Mouse (Mus musculus): ENCODE measurements around the gene Psmc5.
A peak's percentile ranks its signal among the peaks of the same experiment; 100 is the strongest.

Gene Psmc5

DNA sequence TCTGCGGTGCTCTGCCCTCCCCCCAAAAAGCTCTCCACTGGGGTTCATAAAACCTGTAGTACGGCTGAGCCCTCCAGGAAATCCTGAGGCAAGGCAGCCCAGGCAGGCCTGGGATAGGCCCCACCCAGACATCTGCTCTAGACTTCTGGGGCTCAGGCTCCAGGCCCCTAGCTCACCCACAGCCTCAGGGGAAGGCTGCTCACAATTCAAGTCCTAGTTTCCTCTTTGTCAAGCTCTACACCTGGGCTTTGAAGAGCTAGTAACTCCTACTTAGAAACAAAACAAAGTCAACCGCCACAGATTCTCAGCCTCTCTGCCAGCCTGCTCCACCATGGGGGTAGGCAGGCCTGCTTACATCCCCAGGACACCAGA, 13.1 kb downstream of the Psmc5 start:
- DNase-seq, result peak; percentile 28 to 51

DNA sequence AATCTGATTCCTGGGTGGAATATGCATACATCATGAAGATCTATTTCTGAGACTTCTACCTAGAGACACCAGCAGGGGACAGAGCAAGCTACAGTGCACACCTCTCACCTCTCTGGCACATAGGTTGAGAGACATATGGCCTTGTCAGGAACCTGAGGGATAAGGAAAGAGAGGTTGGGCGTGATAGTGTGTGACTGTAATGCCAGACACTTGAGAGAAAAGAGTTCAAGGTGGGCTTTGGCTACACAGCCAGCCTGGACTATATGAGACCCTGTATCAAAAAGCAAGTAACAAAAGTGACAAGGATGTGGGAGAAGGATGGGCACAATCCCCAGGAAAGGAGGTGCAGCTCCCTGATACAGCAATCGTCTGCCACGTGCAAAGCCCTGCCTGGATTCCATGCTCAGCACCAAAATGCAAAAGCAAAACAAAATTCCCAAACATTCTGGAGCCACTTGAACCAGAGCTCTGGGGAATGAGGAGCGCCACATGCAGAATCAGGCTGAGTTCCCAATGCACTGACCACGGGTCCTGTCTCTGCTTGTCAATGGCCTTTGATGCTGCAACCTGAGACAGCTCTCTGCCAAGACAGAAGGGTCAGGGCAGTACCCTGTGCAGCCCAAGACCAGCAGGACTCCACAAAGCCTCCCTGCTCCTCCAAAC, 15.3 kb downstream of the Psmc5 start:
- peak in 1 of 2 experiments; percentile 49 for DNase-seq

DNA sequence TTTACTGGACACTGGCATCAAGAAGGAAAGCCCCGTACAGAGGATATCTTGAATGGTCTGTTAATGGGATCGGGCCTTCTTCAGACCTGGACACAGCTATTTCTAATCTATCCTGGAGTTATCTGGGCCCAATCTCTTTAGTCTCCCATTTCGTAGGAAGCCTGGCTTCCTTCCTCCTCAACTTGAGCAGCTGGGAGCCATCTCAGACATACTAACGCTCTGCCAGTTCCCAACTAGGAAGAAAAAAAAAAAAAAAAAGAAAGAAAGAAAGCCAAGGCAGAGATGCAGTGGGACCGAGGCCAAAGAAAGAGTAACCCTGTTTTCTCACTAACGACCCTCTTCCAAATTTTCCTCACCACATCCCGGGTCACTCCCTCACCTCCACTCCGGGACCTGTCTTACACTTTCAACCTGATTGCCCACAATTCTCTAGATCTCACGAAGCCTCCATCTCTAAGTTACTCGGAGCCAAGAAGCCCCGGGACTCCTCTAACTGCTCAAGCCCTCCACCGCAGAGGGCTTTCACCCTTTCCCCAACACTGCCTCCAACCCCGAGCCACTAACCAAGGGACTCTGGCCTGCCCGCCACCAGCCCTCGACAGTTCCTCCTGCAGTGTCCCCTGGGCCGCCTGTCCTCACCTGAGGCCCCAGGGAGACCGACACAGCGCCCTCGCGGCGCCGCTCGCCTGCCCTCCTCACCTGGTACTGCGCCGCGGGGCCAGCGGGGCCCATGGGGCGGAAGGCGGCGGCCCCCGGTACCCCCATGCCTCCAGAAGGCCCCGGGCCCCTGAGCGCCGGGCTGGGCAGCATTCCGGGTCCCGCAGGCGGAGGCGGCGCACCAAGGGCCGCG, 16.1 kb downstream of the Psmc5 start:
- DNase-seq, result peak; percentile 46 to 72

DNA sequence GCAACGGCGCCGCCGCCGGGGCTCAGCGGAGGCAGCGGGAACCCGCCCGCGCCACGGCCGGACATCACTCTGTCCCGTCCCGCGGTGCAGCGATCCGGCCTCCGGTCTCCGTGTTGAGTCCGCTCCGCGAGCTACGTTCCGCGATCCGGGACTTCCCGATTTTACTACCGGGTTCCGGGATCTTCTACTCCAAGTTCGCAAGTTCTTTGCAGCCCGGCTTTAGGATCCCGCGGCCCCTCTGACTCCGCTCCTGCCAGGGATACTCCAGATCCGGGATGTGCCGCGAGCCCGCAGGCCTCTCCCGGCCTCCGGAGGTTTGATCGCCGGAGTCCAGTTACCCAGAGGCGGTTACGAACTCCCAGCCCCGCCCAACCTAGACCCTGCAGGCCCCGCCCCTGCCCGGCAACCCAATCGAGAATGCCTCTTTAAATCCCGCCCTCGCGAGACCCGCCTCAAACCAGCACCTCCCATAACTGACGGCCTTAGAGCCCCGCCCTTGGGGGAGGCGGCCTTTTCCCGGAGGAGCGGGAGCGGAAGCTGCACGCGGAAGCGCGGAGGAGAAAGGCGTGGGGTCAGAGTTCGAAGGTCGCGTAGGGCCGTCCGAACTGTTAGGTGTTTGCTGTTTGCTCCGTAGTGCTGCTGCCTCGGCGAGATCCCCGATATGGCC, 16.8 kb downstream of the Psmc5 start, which contains the start of gene Smarcd2:
Gene Smarcd2, minus strand, starts transcription at position 329 of the 667 bp plus-strand sequence.
- peak; percentile 100 for DNase-seq

DNA sequence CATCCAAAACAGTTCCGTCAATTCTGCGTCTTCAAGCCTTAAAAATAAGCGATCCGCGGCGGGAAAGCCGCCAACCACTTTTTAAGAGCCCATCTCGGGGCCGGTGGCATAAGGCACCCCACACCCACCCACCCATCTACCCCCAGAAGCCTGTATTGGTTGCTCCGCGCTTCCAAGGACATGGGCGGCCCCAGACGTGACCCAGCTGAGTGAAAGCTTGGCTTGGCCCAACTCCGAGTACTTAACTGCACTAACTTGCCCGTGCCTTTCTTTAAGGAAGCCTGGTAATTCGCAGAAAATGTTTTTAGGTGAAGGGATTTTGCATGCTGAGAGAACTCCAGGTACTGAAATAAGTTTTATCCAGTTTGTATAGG, 17.3 kb downstream of the Psmc5 start:
- no peak for DNase-seq

DNA sequence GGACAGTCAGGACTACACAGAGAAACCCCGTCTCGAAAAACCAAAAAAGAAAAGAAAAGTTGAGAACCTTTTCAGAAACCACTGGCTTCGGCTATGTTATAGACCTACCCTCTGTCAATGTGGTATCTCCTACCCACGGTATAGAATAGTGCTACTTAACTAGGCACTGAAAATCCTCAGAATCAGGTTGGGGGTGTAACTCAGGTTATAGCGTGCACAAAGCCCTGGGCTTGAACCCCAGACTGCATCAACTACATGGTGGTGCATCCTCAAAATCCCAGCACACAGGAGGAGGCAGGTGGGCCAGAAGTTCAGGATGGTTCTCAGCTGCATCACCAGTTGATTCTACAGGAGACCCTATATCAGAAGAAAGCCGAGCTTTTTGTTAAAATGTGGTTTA, 17.9 kb downstream of the Psmc5 start:
- peak in 1 of 2 experiments; percentile 24 for DNase-seq

DNA sequence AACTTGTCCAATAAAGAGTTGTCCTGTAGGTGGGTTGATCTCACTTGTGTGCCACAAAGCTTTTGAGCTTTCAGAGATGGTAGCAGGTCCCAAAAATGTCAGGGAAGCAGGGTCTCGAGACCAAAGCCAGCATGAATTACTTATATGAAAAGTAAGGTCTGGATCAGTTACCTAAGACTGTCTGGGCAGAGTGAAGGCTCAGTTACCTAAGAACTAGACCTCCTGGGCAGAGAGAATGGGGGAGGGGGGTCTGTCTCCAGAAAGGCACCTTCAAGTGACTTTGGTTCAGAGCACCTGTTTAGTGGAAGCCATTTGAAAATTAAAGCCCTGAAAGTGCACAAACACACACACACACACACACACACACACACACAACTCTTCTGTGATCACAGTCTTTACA, 18.4 kb downstream of the Psmc5 start:
- DNase-seq, result peak in 1 of 2 experiments; percentile 29

DNA sequence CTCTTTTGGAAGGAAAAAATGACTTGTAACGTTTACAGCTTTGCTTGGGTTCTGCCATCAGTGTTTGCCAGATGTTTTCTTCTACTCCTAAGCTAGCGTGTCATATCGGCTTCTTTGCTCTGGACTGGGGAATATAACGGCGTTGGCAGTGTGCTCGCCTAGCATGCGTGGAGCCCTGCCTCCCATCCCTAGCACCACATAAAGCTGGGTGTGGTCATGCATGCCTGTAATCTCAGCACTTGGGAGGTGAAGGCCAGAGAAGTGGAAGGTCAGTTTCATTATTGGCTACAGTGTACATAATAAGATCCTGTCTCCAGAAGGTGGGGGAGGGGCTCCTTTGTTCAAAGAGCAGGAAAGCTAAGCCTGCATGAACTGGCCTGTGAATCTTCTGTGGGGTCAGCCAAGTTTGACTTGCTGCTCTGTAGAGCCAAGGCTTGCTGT, 19.0 kb downstream of the Psmc5 start:
- DNase-seq, result peak; percentile 75 to 82

DNA sequence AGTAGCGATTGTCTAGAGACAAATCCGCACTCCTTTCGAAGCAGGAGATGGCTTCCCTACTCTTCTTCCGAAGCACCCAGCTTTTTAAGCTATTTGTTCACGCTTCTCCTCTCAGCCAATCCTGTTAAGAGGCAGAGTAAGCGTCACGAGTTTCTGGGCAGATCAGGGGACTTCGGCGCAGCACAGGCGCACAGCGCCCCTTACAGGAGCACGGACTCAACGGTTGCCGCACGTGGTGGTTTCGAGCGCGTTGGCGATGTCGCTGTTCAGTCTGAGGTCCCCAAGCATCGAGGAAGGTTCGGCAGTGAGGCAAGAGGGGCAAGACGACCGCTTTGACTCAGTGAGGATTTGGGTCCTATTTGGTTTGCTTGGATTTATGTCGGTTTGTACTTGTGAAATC, 20.5 kb downstream of the Psmc5 start, which contains the start of gene Tcam1:
Gene Tcam1, plus strand, starts transcription at position 219 of the 400 bp plus-strand sequence.
- DNase-seq, result peak; percentile 92 to 97

DNA sequence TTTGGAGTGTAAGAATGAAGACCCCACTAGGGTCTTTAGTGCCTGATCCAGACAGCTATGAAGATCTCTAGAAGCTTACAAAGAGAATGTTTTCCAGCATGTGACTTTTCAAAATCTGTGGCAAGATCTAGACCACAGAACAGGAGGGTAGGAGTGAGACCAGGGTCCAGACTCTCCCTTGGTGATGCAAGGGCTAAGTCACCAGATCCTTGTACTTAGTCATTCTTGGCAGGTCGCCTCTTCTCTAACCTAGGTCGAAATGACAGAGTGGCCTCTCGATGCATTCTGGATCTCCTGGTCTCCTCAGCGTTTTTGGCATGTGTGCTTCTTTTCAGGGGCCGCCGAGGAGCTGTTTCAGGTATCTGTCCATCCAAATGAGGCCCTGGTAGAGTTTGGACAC, 26.5 kb downstream of the Psmc5 start:
- no peak for DNase-seq

DNA sequence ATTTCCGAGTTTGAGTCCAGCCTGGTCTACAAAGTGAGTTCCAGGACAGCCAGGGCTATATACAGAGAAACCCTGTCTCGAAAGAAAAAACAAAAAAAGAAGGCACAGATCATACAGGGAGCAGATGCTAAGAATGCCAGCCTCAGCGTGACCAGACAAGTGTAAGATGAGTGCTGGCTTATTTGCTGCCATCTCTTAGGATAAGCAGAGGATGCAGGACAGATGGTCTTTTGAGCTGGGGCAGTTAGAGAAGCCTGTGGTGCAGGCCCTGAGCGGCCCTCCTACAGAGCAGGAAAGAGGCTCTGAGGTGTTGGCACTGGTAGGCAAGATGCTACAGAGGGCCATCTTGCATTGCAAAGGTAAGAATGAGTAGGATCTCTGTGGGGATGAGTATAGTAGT, 27.4 kb downstream of the Psmc5 start:
- DNase-seq, result no peak

DNA sequence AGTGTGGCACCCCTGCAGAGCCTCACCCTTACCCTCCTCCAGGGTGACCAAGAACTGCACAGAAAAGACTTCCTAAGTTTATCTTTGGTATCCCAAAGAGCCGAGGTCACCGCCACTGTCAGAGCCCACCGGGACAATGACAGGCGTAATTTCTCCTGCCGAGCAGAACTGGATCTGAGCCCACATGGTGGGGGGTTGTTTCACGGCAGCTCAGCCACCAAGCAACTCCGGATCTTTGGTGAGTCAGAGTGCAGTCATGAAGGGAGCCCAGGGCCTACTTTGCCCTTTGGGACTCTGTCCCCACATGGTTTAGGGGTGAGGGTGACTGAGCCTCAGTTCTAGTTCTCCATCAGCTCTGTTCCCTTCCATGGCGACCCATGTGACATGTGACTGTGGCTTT, 28.2 kb downstream of the Psmc5 start:
- peak in 1 of 2 experiments; percentile 13 for DNase-seq

DNA sequence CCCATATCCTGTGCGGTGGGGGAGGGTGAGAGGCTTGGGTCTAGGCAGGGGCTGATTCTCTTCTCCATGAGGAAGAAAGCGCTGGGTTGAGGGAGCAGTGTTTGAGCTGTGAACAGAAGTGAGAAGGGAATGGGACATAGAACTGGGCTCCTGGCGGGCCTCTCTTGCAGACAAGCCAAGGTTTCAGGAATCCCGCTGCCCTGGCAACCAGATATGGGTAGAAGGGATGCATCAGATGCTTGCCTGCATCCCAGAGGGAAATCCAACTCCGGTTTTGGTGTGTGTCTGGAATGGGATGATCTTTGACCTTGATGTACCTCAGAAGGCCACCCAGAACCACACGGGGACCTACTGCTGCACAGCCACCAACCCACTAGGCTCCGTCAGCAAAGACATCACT, 30.3 kb downstream of the Psmc5 start:
- no peak for DNase-seq

DNA sequence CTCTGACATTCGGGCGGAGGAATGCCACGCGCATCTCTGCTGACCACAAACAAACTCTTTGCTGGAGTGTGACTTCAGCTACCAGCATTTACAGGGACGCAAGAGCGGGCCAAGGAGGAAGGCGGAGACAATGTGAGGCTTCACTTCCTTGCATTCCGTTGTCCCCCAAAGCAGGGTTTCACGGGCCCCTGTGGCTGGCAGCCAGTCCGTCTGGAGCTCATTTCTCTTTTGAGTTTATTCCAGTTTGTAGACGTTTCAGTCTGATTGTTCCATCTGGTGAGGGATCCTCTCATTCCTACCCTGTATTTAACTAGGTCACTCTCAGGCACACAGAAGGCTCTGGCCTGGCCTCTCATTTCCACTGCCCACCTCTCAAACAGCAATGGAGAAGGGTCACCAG, 31.0 kb downstream of the Psmc5 start:
- DNase-seq, result no peak

DNA sequence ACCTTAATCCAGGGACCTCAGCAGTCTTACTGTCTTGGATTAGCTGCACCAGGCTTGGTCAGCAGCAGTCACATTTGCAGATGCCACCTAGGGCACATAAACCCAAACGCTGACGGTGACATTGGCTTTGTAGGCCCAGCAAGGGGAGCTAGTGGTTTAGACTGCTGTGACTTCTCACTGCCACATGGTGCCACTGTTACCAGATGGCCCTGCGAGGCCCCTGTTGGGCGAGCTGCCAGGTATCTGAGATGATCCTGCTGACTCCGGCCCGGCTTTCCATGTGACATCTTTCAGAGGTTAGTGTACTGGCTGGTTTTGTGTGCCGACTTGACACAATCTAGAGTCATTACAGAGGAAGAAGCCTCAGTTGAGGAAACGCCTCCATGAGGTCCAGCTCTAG, 33.4 kb downstream of the Psmc5 start:
- peak; percentile 81 to 85 for DNase-seq

DNA sequence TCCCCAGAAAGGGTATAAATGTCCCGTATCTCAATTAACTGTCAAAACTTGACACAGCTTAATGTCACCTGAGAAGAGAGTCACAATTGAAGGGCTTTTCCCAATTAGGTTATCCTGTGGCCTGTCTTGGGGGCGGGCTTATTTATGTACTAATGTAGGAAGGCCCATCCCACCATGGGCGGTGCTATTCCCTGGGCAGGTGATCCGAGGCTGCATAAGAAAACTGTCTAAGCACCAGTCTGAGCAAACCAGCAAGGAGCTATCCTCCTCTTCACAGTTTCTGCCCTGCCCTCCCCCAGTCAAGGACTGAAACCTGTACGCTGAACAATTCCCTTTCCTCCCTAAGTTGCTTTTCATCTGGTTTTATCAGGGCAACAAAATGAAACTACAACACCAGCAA, 34.4 kb downstream of the Psmc5 start:
- no peak for DNase-seq

DNA sequence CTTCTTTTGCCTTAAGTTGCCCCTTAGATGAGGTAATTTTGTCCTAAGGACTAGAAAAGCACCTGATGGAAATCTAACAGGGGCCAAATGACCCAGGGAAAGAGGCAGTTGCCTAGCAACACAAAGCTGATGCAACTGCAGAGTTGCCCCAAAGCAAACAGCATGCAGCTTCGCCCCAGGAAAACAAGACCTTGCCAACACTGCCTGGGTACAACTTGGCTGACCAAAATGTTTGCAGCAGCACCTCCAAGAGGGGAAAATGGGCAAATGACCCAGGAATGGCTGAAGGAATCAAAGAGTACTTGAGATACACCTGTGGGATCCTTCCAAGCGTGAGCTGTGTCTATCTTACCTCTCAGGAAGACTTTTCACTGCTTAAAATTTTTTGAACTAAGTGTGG, 35.9 kb downstream of the Psmc5 start:
- no peak for DNase-seq

DNA sequence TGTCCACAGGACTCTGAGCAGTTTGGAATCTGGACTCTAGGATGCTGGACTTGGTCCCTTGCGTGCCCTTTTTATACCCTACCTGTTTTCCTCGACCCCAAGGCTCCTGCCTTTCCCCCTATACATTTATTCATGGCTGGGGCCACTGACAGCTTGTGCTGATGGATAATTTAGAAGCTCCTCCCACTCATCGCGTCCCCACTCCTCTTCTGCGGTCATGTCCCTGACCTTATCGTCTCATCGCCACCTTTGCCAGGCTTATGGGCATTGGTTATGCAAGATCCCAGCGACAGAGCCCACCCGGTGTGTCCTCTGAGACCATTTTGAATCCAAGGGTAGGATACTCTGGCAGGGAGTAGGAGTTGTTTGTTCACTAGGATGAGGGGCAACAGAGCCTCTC, 45.8 kb downstream of the Psmc5 start, which contains the start of gene Gh:
Gene Gh, minus strand, starts transcription at position 101 of the 400 bp plus-strand sequence.
- DNase-seq, result no peak

DNA sequence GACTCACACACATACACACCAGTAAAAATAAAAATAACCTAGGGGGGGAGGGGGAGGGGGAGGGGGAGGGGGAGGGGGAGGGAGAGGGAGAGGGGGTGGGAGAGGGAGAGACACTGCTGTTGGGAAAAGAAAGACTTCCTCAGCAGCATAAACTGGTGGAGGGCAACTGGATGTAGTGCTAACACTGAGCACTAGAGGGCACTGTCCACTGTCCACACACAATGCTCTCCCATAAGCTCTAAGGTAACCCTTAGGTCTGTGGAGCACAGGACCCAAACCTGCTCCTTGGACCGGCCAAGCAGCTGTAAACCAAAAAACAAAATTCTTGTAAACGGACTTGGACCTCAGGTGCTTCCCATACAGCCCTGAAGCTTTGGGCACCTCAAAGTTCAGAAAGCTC, 46.7 kb downstream of the Psmc5 start:
- peak; percentile 57 to 77 for DNase-seq

DNA sequence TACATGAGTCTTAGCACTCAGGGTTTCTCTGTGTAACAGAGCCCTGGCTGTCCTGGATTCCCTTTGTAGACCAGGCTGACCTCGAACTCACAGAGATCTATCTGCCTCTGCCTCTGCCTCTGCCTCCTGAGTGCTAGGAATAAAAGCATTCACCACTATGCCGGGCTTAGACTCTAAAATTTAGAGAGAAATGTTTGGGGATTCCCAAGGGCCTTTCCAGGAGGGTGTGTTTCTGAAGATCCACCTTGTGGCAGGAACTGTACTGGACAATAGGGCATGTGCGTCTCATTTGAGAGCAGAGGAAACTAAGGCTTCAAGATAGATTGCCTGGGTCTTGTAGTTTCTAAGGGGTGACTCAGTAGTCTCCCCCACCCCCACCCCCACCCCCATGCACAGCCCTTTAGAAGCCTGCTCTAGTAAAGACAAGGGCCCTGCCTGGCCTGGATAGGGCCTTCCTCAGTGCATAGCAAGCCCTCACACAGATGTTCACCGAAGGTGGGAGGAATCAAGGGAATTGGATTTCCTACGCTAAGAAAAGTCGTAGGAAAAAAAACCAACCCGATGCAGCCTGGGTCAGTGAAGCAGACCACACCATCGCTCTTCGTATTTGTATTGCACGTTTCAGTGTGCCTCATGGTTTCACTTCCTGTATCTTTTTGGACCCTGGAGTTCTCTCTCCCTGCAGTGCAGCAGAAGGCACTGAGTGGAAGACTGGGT, 49.6 kb downstream of the Psmc5 start:
- no peak for DNase-seq

DNA sequence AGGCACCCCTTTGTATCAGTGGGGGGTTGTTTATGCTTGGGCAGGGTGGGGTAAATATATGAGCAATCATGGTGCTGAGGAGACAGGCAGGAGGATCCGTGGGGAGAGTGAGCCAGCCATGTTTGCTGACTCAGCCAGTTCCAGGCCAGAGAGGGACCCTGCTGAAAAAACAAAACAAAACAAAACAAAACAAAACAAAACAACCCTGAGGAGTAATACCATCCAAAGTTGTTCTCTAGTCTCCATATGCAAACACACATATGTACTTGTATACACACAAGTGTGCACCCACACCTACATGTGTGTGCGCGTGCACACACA, 50.1 kb downstream of the Psmc5 start:
- no peak for DNase-seq

DNA sequence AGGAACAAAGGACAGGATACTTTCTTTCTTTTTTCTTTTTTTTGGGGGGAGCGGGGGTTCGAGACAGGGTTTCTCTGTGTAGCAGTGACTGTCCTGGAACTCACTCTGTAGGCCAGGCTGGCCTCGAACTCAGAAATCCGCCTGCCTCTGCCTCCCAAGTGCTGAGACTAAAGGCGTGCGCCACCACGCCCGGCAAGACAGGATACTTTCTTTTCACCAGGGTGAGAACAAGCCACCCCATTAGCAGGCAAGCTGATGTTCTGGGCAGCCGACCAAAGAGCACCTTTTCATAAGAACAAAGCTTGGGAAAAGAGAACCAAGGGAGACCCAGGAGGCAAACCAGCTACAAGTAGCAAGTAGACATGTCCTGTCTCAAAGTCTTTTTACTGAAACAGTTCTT, 50.8 kb downstream of the Psmc5 start:
- no peak for DNase-seq

DNA sequence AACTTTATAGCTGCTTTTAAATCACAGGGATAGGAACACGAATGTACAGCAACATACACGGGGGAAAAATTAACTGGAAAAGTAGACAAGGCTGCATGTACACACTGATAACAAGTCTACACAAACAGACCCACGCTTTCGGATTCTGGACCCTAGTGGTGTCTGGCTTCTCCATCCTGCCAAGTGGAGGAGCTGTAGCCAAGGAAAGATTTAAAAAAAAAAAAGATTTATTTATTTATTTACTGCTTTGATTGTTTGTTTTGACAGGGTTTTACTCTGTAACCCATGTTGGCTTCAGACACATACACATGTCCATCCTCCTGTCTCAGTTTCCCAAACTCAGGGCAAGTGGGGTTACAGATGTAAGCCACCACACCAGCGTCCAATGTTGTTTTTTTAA, 51.5 kb downstream of the Psmc5 start:
- DNase-seq, result no peak

Measured in kidney, postnatal 25 days (tissue).